Mouse (Mus musculus): ENCODE data around the gene Arpc5.

Gene Arpc5

GRCm38 (mm10) chr1:152817794-152818193 lies 51.5 kb downstream of the Arpc5 start:
- DNase-seq (ENCODE audit: low read depth, low spot score): peak; percentile 90
- peaks cover 15% of the 10 kb centered on the region for H3K36me3 ChIP-seq (ENCODE audit: control insufficient read depth, insufficient read depth, low read length, poor library complexity, severe bottlenecking)

GRCm38 (mm10) chr1:152819558-152819957 lies 53.2 kb downstream of the Arpc5 start:
- Histone ChIP-seq H3K36me3 (ENCODE audit: control insufficient read depth, insufficient read depth, low read length, poor library complexity, severe bottlenecking) (peaks cover 19% of the 10 kb centered on the region), H3K27me3 (ENCODE audit: control insufficient read depth, insufficient read depth, low read length, poor library complexity, severe bottlenecking) (no peaks in the 10 kb centered on the region)
- no peak for DNase-seq (ENCODE audit: low read depth, low spot score)

More at GRCm38 (mm10) chr1:152817794-152818193, 51.5 kb downstream of the Arpc5 start:
- H3K27me3 ChIP-seq (ENCODE audit: control insufficient read depth, insufficient read depth, low read length, poor library complexity, severe bottlenecking): no peaks in the 10 kb centered on the region

GRCm38 (mm10) chr1:152820911-152821695 lies 54.8 kb downstream of the Arpc5 start:
- peaks cover 16% of the 10 kb centered on the region for H3K36me3 ChIP-seq (ENCODE audit: control insufficient read depth, insufficient read depth, low read length, poor library complexity, severe bottlenecking)
- no peak for DNase-seq (ENCODE audit: low read depth, low spot score)
- no peaks in the 10 kb centered on the region for H3K27me3 ChIP-seq (ENCODE audit: control insufficient read depth, insufficient read depth, low read length, poor library complexity, severe bottlenecking)

DNA sequence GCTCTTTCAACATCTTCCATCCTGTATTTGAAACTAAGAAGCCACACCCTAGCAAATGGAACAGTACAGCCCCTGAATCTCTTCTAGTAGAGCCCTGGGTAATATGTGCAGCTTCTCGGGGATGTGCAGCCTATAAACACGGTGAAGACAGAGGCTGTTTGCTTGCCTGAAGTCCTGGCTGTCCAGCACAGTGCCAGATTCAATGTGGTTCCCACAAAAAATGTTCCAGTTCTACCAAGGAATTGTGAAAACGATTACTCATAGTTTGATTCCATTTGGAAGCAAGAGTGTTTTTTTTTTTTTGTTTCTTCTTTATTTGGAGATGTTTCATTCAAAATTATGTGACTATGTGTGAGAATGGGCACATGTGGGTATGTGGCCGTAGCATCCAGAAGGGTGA lies 55.4 kb downstream of the Arpc5 start:
- Histone ChIP-seq H3K36me3 (ENCODE audit: control insufficient read depth, insufficient read depth, low read length, poor library complexity, severe bottlenecking) (peaks cover 18% of the 10 kb centered on the region), H3K27me3 (ENCODE audit: control insufficient read depth, insufficient read depth, low read length, poor library complexity, severe bottlenecking) (no peaks in the 10 kb centered on the region)
- DNase-seq (ENCODE audit: low read depth, low spot score): no peak

- no peaks in the 10 kb centered on the region for H3K27me3 ChIP-seq (ENCODE audit: control insufficient read depth, insufficient read depth, low read length, poor library complexity, severe bottlenecking)
- H3K36me3 ChIP-seq (ENCODE audit: control insufficient read depth, insufficient read depth, low read length, poor library complexity, severe bottlenecking): peaks cover 24% of the 10 kb centered on the region
- DNase-seq (ENCODE audit: low read depth, low spot score): no peak
Measured at GRCm38 (mm10) chr1:152824206-152824605, 57.9 kb downstream of the Arpc5 start.

Data from splenic B cell, adult 2 months (primary cell).